Mouse (Mus musculus) midbrain, embryonic 14.5 days (tissue): ENCODE measurements around the gene Cdiptos. TPM values are rescaled to one million over a fixed set of nuclear protein-coding genes. Genes with fewer than 3 reads are reported as not detected.
A peak's percentile ranks its signal among the peaks of the same experiment; 100 is the strongest.

Source experiments
- ATAC-seq: fragments of 200-750 bp; cut with Nextera tagmentation; 2 replicates; pipeline ENCODE4 v1.8.0; 2017; ENCODE audit warnings: moderate number of reproducible peaks, moderate library complexity; ENCODE audit not compliant: low FRiP score, low TSS enrichment
- DNase-seq: peaks from one replicate; pipeline ENCODE4 v3.0.0-alpha.2; 2015
- H3K27ac ChIP-seq: fragments of 300-500 bp; sonication (generic); replicated peaks from 2 replicates; pipeline ENCODE4 v1.5.1; 2014; ENCODE audit warnings: mild to moderate bottlenecking, low read depth, low read length, moderate library complexity
- H3K27me3 ChIP-seq: fragments of 300-500 bp; sonication (generic); 2 replicates; pipeline ENCODE4 v1.6.1; 2014; ENCODE audit warnings: low read length, control low read depth, mixed read lengths; ENCODE audit not compliant: control insufficient read depth, insufficient read depth
- H3K36me3 ChIP-seq: fragments of 300-500 bp; sonication (generic); 2 replicates; pipeline ENCODE4 v1.6.1; 2014; ENCODE audit warnings: low read length, control low read depth; ENCODE audit not compliant: control insufficient read depth, insufficient read depth
- H3K4me1 ChIP-seq: fragments of 300-500 bp; sonication (generic); 2 replicates; pipeline ENCODE4 v1.6.1; 2014; ENCODE audit warnings: mild to moderate bottlenecking, antibody characterized with exemption, low read length, control low read depth; ENCODE audit not compliant: control insufficient read depth, insufficient read depth
- H3K4me2 ChIP-seq: fragments of 300-500 bp; sonication (generic); 2 replicates; pipeline ENCODE4 v1.6.1; 2014; ENCODE audit warnings: mild to moderate bottlenecking, low read length, moderate library complexity
- H3K4me3 ChIP-seq: fragments of 300-500 bp; sonication (generic); replicated peaks from 2 replicates; pipeline ENCODE4 v1.5.1; 2014; ENCODE audit warnings: low read depth, low read length
- H3K9ac ChIP-seq: fragments of 300-500 bp; sonication (generic); replicated peaks from 2 replicates; pipeline ENCODE4 v1.6.1; 2014; ENCODE audit warnings: mild to moderate bottlenecking, low read length, moderate library complexity
- H3K9me3 ChIP-seq: fragments of 300-500 bp; sonication (generic); 2 replicates; pipeline ENCODE4 v1.6.1; 2016; ENCODE audit warnings: low read length, control low read depth, mixed read lengths; ENCODE audit not compliant: control insufficient read depth
- WGBS: fragments of 180-500 bp; shearing (Covaris S2); extraction: QIAGEN DNeasy Blood & Tissue Kit; methylation state at CpG from one replicate; pipeline ENCODE4 v1.1.7; 2014; 5-methylcytosine and 5-hydroxymethylcytosine counted together
- polyA plus RNA-seq: library from polyadenylated mRNA; unstranded; fragments of >200 nt; fragmentation: Nextera tagmentation; extraction: Ambion mirVana; gene quantifications from 2 replicates; pipeline ENCODE4 v1.2.1, GENCODE M21; 2014

The Cdiptos gene
- 1.1 and 1.3 TPM in 2 replicates for polyA plus RNA-seq

- ATAC-seq (peak; percentile 92), DNase-seq (peak; percentile 99)
- Histone ChIP-seq H3K4me3 (peak within 1 kb of the TSS; percentile 90), H3K4me2 (peak within 1 kb of the TSS; percentile 92), H3K9ac (peak within 1 kb of the TSS; percentile 96), H3K36me3 (peaks cover 45% of the 10 kb centered on the region), H3K4me1 (peaks cover 11% of the 10 kb centered on the region), H3K27me3 (no peaks in the 10 kb centered on the region), H3K9me3 (no peaks in the 10 kb centered on the region), H3K27ac (peak within 1 kb of the TSS; percentile 95)
- WGBS = under 1% methylated on average over 55 of the region's 55 CpGs
Observed at GRCm38 (mm10) chr7:126975950-126976866, at the start of gene Cdiptos. Cdiptos (minus strand) TSS chr7:126976098.

DNA sequence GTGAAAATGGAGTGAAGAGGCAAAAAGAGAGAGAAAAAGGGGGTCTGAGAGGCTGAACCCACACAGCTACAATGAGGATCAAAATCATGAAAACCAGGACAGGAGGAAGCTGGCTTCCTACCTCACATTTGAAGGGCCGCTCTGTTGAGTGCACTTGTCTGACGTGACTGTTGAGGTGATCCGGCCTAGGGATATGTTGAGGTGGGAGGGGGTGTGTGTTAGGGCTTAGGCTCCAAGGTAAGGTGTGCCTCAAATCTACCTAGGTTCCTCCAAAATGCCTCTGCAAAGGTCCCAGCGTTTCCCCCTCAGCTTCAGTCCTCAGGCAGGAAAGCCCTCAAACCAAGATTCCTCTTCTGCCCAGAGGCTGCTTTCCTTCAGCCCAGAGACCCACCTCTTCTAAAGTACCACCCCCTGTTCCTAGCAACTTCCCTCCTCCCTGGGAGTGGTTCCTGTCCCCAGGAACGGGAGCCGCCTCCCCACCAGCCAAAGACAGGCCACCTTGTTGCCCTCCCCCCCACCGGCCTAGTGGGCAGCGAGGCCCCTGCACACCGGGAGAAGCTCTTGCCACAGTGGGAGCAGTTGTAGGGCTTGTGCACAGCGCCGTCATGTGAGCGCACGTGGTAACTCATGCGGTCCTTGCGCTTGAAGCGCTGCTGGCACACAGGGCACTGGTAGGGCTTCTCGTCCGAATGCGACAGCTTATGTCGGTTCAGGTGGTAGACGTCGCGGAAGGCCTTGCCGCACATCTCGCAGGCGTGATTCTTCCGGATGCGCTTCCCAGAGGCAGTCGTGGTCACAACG lies 49.1 kb upstream of the Cdiptos start:
- ATAC-seq (peak; percentile 14; the same call in 1 of the 2 replicates), DNase-seq (peak; percentile 88)
- peak overlapping the region; percentile 95 for H3K4me3 ChIP-seq
- H3K9me3 ChIP-seq = no peaks in the 10 kb centered on the region
- peaks cover 43% of the 10 kb centered on the region for H3K4me1 ChIP-seq
- peak overlapping the region; percentile 91 for H3K4me2 ChIP-seq
- no peaks in the 10 kb centered on the region for H3K27me3 ChIP-seq
- peak overlapping the region; percentile 99 for H3K9ac ChIP-seq
- peak overlapping the region; percentile 100 for H3K27ac ChIP-seq
- peaks cover 31% of the 10 kb centered on the region for H3K36me3 ChIP-seq
- WGBS = under 1% methylated on average over 30 of the region's 30 CpGs

- DNase-seq (no peak), ATAC-seq (no peak)
- Histone ChIP-seq H3K4me3 (peak overlapping the region; percentile 95), H3K27me3 (no peaks in the 10 kb centered on the region), H3K9me3 (no peaks in the 10 kb centered on the region), H3K4me2 (peak overlapping the region; percentile 91), H3K9ac (peak overlapping the region; percentile 99), H3K36me3 (peaks cover 31% of the 10 kb centered on the region), H3K27ac (peak overlapping the region; percentile 100), H3K4me1 (peaks cover 50% of the 10 kb centered on the region)
- 14% methylated on average over 19 of the region's 19 CpGs for WGBS
Observed at GRCm38 (mm10) chr7:127023896-127024690, 48.2 kb upstream of the Cdiptos start.

DNA sequence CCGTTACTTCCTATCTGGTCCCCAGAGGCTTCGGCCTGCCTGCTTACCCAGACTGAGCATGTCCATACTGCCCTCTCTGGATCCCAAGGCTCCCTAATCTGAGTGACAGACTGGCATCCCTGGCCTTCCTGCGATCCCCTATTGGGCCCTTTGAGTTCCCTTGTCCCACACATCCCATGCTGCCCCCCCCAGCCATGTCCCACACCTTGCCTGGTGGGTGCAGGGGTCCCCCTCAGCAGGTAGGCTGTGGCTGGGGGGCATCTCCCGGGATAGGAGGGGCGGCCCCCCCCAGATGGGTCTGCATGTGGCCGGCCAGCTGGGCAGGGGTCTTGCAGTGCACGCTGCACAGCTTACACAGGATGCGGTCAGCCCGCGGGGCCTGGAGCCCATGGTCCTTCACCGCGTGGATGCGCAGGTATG lies 47.4 kb upstream of the Cdiptos start:
- H3K4me3 ChIP-seq = peak overlapping the region; percentile 95
- no peaks in the 10 kb centered on the region for H3K27me3 ChIP-seq
- WGBS = 67% methylated on average over 13 of the region's 13 CpGs
- H3K4me1 ChIP-seq = peaks cover 52% of the 10 kb centered on the region
- peak overlapping the region; percentile 91 for H3K4me2 ChIP-seq
- peak overlapping the region; percentile 100; the same call in 1 of the 2 replicates for H3K27ac ChIP-seq
- no peaks in the 10 kb centered on the region for H3K9me3 ChIP-seq
- H3K36me3 ChIP-seq = peaks cover 31% of the 10 kb centered on the region
- H3K9ac ChIP-seq = peak overlapping the region; percentile 99; the same call in 1 of the 2 replicates
- ATAC-seq (no peak), DNase-seq (peak; percentile 27)

DNA sequence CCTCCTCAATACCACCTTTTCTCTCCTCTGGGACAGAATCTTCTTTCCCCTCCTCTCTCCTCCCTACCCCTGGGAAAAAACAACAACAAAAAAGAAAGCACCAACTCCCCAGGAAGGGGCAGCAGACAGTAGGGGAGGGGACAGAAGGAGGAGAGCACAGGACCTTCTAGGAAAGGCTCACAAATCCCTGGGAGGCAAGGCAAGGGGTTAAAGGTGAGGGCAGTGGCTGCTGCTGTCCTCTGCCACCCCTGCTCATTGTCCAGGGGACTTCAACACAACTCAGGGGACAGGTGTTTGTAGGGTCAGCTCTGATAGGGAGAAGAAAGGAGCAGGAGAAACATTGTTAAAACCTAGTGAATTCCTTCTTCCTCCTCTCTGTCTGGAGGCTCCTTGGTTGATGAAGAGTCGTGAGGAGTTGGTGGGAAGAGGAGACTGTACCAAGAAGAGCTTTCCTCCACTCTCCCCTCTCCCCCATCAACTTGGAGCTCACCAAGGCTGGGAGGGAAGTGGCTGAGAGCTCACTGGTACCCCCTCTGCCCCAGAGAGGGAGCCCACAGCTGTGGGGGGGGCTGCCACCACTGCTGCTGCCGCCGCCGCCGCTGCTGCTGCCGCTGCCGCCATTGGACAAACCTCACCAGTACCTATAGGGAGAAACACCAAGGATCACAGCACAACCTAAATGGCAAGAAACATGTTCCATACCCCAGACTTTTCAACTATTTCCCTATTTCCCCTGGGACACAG lies 46.8 kb upstream of the Cdiptos start:
- H3K4me3 ChIP-seq = peak overlapping the region; percentile 95
- DNase-seq (no peak), ATAC-seq (no peak)
- peaks cover 31% of the 10 kb centered on the region for H3K36me3 ChIP-seq
- no peaks in the 10 kb centered on the region for H3K9me3 ChIP-seq
- H3K27ac ChIP-seq = peak overlapping the region; percentile 100; the same call in 1 of the 2 replicates
- no peaks in the 10 kb centered on the region for H3K27me3 ChIP-seq
- WGBS = 77% methylated on average over 7 of the region's 7 CpGs
- H3K4me2 ChIP-seq = peak overlapping the region; percentile 91
- H3K4me1 ChIP-seq = peaks cover 49% of the 10 kb centered on the region
- H3K9ac ChIP-seq = peak overlapping the region; percentile 99; the same call in 1 of the 2 replicates

GRCm38 (mm10) chr7:127021563-127022527 lies 45.9 kb upstream of the Cdiptos start:
- Histone ChIP-seq H3K9ac (peak overlapping the region; percentile 99), H3K4me3 (peak overlapping the region; percentile 45), H3K36me3 (peaks cover 31% of the 10 kb centered on the region), H3K4me1 (peaks cover 50% of the 10 kb centered on the region), H3K27me3 (no peaks in the 10 kb centered on the region), H3K9me3 (no peaks in the 10 kb centered on the region), H3K4me2 (peak overlapping the region; percentile 84), H3K27ac (peak overlapping the region; percentile 80)
- WGBS = 40% methylated on average over 5 of the region's 5 CpGs
- no peak for ATAC-seq
- no peak for DNase-seq
